Mouse (Mus musculus): ENCODE measurements around the gene Myo3a. TPM values are rescaled to one million over a fixed set of nuclear protein-coding genes. Genes with fewer than 3 reads are reported as not detected.
A peak's percentile ranks its signal among the peaks of the same experiment; 100 is the strongest.
"Not testable (repeated sequence)": the region's sequence is repeated elsewhere in the genome, so short reads cannot be mapped to it uniquely, and the experiment has no call there.

Gene Myo3a
- polyA plus RNA-seq, 2 experiments: 0.01 TPM; not detected in 1

- DNase-seq (ENCODE audit: low spot score) (no peak), ATAC-seq (ENCODE audit: low FRiP score, low read depth) (no peak)
- H3K4me1 ChIP-seq (ENCODE audit: control insufficient read depth, insufficient read depth, low read length): no peaks in the 10 kb centered on the region
- H3K27me3 ChIP-seq (ENCODE audit: control insufficient read depth, insufficient read depth, low read length): no peaks in the 10 kb centered on the region
- WGBS: 54% methylated on average over 1 of the region's 1 CpGs
- H3K4me3 ChIP-seq (replicated peaks; ENCODE audit: low read length): no peak overlapping the region
- no peak overlapping the region for H3K4me2 ChIP-seq (replicated peaks; ENCODE audit: low read depth, low read length, severe bottlenecking)
- no peak overlapping the region for H3K9ac ChIP-seq (ENCODE audit: low read depth, low read length, severe bottlenecking)
- no peak for TF ChIP-seq POLR2A (IDR thresholded peaks at IDR 0.05; ENCODE audit: borderline replicate concordance, extremely low read depth, insufficient read depth, insufficient read length)
- H3K27ac ChIP-seq (replicated peaks; ENCODE audit: low read depth, low read length): no peak overlapping the region
- no peaks in the 10 kb centered on the region for H3K36me3 ChIP-seq (ENCODE audit: control insufficient read depth, insufficient read depth, low read length)
- no peaks in the 10 kb centered on the region for H3K9me3 ChIP-seq (ENCODE audit: control insufficient read depth, low read length)
Observed at GRCm38 (mm10) chr2:22285777-22286176, 58.5 kb downstream of the Myo3a start.

- WGBS: 73% methylated on average over 11 of the region's 11 CpGs
- Histone ChIP-seq H3K27ac (replicated peaks; ENCODE audit: low read depth, low read length) (no peak overlapping the region), H3K4me3 (replicated peaks; ENCODE audit: low read length) (no peak overlapping the region), H3K4me1 (ENCODE audit: control insufficient read depth, insufficient read depth, low read length) (no peaks in the 10 kb centered on the region), H3K9ac (ENCODE audit: low read depth, low read length, severe bottlenecking) (no peak overlapping the region), H3K27me3 (ENCODE audit: control insufficient read depth, insufficient read depth, low read length) (no peaks in the 10 kb centered on the region), H3K4me2 (replicated peaks; ENCODE audit: low read depth, low read length, severe bottlenecking) (no peak overlapping the region), H3K36me3 (ENCODE audit: control insufficient read depth, insufficient read depth, low read length) (no peaks in the 10 kb centered on the region), H3K9me3 (ENCODE audit: control insufficient read depth, low read length) (no peaks in the 10 kb centered on the region)
- DNase-seq (ENCODE audit: low spot score) (no peak), ATAC-seq (ENCODE audit: low FRiP score, low read depth) (no peak)
- TF ChIP-seq POLR2A (IDR thresholded peaks at IDR 0.05; ENCODE audit: borderline replicate concordance, extremely low read depth, insufficient read depth, insufficient read length): no peak
Observed at GRCm38 (mm10) chr2:22293579-22294446, 66.5 kb downstream of the Myo3a start.

DNA sequence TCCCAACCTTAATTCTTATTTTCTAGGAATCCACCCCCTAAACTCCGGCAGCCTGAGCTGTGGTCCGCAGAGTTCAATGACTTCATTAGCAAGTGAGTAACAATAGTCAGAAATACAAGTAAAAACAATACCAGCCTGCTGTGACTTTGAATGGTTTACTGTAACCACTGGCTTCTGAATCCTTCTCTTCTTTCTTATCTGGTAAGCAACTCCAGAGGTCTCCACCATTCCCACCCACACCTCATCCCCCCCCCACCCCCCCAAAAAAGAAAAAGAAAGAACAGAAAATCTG lies 67.1 kb downstream of the Myo3a start:
- no peaks in the 10 kb centered on the region for H3K9me3 ChIP-seq (ENCODE audit: control insufficient read depth, low read length)
- TF ChIP-seq POLR2A (IDR thresholded peaks at IDR 0.05; ENCODE audit: borderline replicate concordance, extremely low read depth, insufficient read depth, insufficient read length): no peak
- no peaks in the 10 kb centered on the region for H3K27me3 ChIP-seq (ENCODE audit: control insufficient read depth, insufficient read depth, low read length)
- 39% methylated on average over 2 of the region's 2 CpGs for WGBS
- DNase-seq (ENCODE audit: low spot score): no peak
- no peak overlapping the region for H3K9ac ChIP-seq (ENCODE audit: low read depth, low read length, severe bottlenecking)
- no peaks in the 10 kb centered on the region for H3K36me3 ChIP-seq (ENCODE audit: control insufficient read depth, insufficient read depth, low read length)
- H3K27ac ChIP-seq (replicated peaks; ENCODE audit: low read depth, low read length): no peak overlapping the region
- H3K4me2 ChIP-seq (replicated peaks; ENCODE audit: low read depth, low read length, severe bottlenecking): no peak overlapping the region
- no peaks in the 10 kb centered on the region for H3K4me1 ChIP-seq (ENCODE audit: control insufficient read depth, insufficient read depth, low read length)
- no peak for ATAC-seq (ENCODE audit: low FRiP score, low read depth)
- no peak overlapping the region for H3K4me3 ChIP-seq (replicated peaks; ENCODE audit: low read length)

DNA sequence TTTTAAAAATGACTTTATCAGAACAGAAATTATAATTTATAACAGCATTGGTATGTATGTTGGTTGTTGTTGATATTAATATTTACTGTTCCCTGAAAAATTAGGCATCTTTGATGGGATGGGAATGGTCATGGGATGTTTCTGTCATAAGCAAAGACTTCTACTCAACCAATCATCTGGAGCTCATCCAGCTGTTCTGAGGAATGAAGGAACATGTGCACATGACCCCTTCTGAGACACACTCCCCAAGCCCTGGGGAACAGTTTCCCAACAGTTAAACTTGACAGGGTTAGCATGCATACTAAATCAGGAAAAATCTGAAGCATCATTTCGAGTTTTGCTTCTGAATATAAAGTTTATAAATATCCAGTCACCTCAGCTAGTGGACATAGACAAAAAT lies 70.6 kb downstream of the Myo3a start:
- WGBS: 62% methylated on average over 1 of the region's 1 CpGs
- DNase-seq (ENCODE audit: low spot score): no peak
- H3K4me2 ChIP-seq (replicated peaks; ENCODE audit: low read depth, low read length, severe bottlenecking): no peak overlapping the region

DNA sequence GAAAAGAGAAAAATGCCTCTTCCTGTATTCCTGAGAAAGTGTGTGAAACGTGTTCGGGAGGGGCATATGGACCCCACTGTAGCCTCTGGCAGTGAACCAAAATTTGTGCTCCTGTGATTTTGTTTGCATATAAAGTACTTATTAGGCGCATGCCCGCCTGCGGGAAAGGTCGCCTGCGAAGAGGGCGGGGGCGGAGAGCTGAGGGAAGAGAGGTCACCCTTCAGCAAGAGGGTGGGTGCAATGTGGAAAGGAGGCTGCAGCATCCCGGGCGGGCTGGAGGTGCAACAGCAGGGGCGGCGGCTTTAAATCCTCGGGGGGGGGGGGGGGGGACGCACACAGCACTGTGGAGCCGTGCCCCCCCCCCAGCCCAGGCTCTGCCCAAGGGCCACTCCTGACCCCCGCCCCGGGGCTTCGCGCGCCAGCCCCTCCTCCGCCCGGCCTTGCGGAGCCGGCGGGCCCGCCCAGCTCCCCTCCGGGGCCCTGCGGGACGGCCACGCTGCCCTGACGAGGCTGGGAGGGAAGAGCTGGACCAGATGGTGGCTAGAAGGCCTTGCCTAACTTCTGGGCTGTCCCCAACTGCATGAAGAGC lies 111.1 kb downstream of the Myo3a start:
- ATAC-seq (ENCODE audit: low FRiP score, low read depth): peak; percentile 34; the same call in 1 of the 2 replicates
- DNase-seq (ENCODE audit: low spot score): no peak
- peak overlapping the region; percentile 40 for H3K9ac ChIP-seq (ENCODE audit: low read depth, low read length, severe bottlenecking)

More for the DNA sequence above, 70.6 kb downstream of the Myo3a start:
- H3K27ac ChIP-seq (replicated peaks; ENCODE audit: low read depth, low read length): no peak overlapping the region
- H3K27me3 ChIP-seq (ENCODE audit: control insufficient read depth, insufficient read depth, low read length): no peaks in the 10 kb centered on the region
- no peak for TF ChIP-seq POLR2A (IDR thresholded peaks at IDR 0.05; ENCODE audit: borderline replicate concordance, extremely low read depth, insufficient read depth, insufficient read length)
- no peak for ATAC-seq (ENCODE audit: low FRiP score, low read depth)
- no peaks in the 10 kb centered on the region for H3K9me3 ChIP-seq (ENCODE audit: control insufficient read depth, low read length)
- no peak overlapping the region for H3K4me3 ChIP-seq (replicated peaks; ENCODE audit: low read length)
- no peaks in the 10 kb centered on the region for H3K4me1 ChIP-seq (ENCODE audit: control insufficient read depth, insufficient read depth, low read length)
- H3K9ac ChIP-seq (ENCODE audit: low read depth, low read length, severe bottlenecking): no peak overlapping the region
- no peaks in the 10 kb centered on the region for H3K36me3 ChIP-seq (ENCODE audit: control insufficient read depth, insufficient read depth, low read length)

GRCm38 (mm10) chr2:22410511-22410910 lies 183.2 kb downstream of the Myo3a start:
- H3K9ac ChIP-seq (ENCODE audit: low read depth, low read length, severe bottlenecking); DNase-seq (ENCODE audit: low spot score); H3K27ac ChIP-seq (replicated peaks; ENCODE audit: low read depth, low read length); H3K4me3 ChIP-seq (replicated peaks; ENCODE audit: low read length); H3K4me1 ChIP-seq (ENCODE audit: control insufficient read depth, insufficient read depth, low read length); H3K4me2 ChIP-seq (replicated peaks; ENCODE audit: low read depth, low read length, severe bottlenecking); H3K36me3 ChIP-seq (ENCODE audit: control insufficient read depth, insufficient read depth, low read length); ATAC-seq (ENCODE audit: low FRiP score, low read depth); H3K9me3 ChIP-seq (ENCODE audit: control insufficient read depth, low read length); H3K27me3 ChIP-seq (ENCODE audit: control insufficient read depth, insufficient read depth, low read length): not testable (repeated sequence)
- 94% methylated on average over 11 of the region's 11 CpGs for WGBS

More for the DNA sequence above, 111.1 kb downstream of the Myo3a start:
- Histone ChIP-seq H3K9me3 (ENCODE audit: control insufficient read depth, low read length) (no peaks in the 10 kb centered on the region), H3K4me1 (ENCODE audit: control insufficient read depth, insufficient read depth, low read length) (no peaks in the 10 kb centered on the region), H3K4me2 (replicated peaks; ENCODE audit: low read depth, low read length, severe bottlenecking) (peak overlapping the region; percentile 73), H3K36me3 (ENCODE audit: control insufficient read depth, insufficient read depth, low read length) (no peaks in the 10 kb centered on the region), H3K27me3 (ENCODE audit: control insufficient read depth, insufficient read depth, low read length) (no peaks in the 10 kb centered on the region), H3K4me3 (replicated peaks; ENCODE audit: low read length) (peak overlapping the region; percentile 36), H3K27ac (replicated peaks; ENCODE audit: low read depth, low read length) (no peak overlapping the region)
- TF ChIP-seq POLR2A (IDR thresholded peaks at IDR 0.05; ENCODE audit: borderline replicate concordance, extremely low read depth, insufficient read depth, insufficient read length): no peak
- WGBS: 10% methylated on average over 17 of the region's 32 CpGs
